Mouse (Mus musculus): Measurements from ENCODE around the gene Nav2. TPM values are rescaled to one million over a fixed set of nuclear protein-coding genes. Genes with fewer than 3 reads are reported as not detected.
A peak's percentile ranks its signal among the peaks of the same experiment; 100 is the strongest.

Nav2 gene
- polyA plus RNA-seq, 1 experiment from 2014 or later, result 5.8 TPM

DNA sequence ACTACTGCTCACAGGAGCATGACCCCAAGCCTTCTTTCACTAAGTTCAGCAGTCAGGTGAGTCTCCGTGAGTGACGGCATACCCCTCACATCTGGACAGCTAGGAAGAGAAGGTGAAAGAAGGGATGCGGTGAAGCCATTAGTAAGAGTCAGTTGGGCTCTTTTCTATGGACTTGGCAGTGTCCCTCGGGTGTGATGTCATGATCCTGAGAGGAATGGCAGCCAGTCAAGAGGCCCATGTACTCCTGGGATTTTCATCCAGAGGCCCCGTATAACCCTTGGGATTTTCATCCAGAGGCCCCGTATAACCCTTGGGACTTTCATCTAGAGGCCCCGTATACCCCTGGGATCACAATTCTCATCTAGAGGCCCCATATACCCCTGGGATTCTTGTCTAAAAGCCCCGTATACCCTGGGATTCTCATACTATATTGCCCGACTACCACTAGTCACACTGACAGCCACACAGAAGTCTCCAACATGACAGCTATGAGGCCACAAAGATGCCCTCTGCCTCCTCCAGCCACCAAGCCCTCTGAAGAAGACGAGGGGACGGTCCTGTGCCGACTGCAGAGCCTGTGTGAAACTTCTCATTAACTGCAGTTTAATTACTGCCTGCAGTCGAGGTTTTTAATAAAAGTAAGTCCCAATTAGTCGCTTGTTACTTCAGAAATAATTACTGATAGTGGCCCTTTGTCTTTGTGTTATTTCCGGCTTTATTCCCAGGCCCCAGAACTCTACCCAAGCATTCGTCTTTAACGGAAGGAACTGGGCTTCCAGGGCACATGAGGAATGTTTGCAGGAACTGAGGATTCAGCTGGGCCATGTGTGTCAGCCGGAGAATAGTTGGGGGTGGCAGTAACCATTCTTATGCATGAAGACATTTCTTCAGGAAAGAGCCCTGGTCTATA lies 251.4 kb downstream of the Nav2 start:
- 74% methylated on average over 18 of the region's 18 CpGs for WGBS
- Histone ChIP-seq H3K9me3 (ENCODE audit: control insufficient read depth) (no peaks in the 10 kb centered on the region), H3K36me3 (ENCODE audit: control insufficient read depth, insufficient read depth) (no peaks in the 10 kb centered on the region), H3K4me2 (replicated peaks; ENCODE audit: low read depth) (no peak overlapping the region), H3K27ac (ENCODE audit: low read depth, low read length) (no peak overlapping the region), H3K27me3 (replicated peaks; ENCODE audit: control insufficient read depth, insufficient read depth, low read length) (no peaks in the 10 kb centered on the region), H3K9ac (ENCODE audit: low read depth, low read length) (no peak overlapping the region), H3K4me3 (ENCODE audit: low read depth, low read length) (no peak overlapping the region), H3K4me1 (replicated peaks; ENCODE audit: control insufficient read depth, insufficient read depth, low read length) (no peaks in the 10 kb centered on the region)
- TF ChIP-seq CTCF (IDR thresholded peaks at IDR 0.05; ENCODE audit: low read depth), result no peak
- ATAC-seq, result no peak

DNA sequence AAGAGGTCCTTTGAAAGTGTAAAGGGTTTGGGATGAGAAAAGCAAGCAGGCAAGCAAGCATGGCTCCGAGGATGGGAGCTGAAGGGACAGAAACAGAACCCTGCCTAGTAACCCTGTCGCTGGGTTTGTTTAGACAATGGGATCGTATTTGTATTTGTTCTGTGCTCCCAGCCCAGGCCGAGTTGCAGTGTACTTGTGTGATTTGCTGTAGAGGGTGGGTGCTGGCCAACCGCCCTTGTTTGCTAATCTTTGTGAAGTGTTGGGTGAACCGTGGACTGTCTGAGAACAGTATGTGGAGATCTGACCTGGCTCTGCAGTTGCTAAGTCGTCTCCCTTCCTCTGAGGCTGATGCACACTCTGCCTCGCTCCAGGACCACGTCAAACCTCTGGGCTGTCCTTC lies 253.6 kb downstream of the Nav2 start:
- Histone ChIP-seq H3K36me3 (ENCODE audit: control insufficient read depth, insufficient read depth) (no peaks in the 10 kb centered on the region), H3K27me3 (replicated peaks; ENCODE audit: control insufficient read depth, insufficient read depth, low read length) (no peaks in the 10 kb centered on the region), H3K4me2 (replicated peaks; ENCODE audit: low read depth) (no peak overlapping the region), H3K9ac (ENCODE audit: low read depth, low read length) (no peak overlapping the region), H3K4me3 (ENCODE audit: low read depth, low read length) (no peak overlapping the region), H3K27ac (ENCODE audit: low read depth, low read length) (no peak overlapping the region), H3K9me3 (ENCODE audit: control insufficient read depth) (no peaks in the 10 kb centered on the region), H3K4me1 (replicated peaks; ENCODE audit: control insufficient read depth, insufficient read depth, low read length) (no peaks in the 10 kb centered on the region)
- 20% methylated on average over 9 of the region's 9 CpGs for WGBS
- no peak for ATAC-seq
- no peak for TF ChIP-seq CTCF (IDR thresholded peaks at IDR 0.05; ENCODE audit: low read depth)

DNA sequence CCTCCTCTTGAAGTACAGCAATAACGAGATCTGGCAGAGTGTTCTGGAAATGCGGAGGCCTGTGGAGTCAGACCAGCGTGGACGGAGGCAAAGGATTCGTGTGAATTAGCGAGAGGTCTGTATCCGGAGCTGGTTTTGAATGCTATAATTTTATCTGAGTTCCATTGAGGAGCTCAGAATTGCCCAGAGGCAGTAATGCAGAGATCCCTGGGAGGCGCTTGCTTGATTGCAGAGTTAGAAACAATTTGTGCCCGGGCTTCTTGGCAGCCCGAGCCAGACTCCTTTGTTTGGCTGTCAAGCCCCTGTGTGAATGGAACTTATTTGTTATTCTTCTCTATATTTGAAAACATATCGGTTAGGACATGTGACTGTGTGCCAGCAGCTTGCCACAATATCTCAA lies 255.3 kb downstream of the Nav2 start:
- no peaks in the 10 kb centered on the region for H3K4me1 ChIP-seq (replicated peaks; ENCODE audit: control insufficient read depth, insufficient read depth, low read length)
- H3K27me3 ChIP-seq (replicated peaks; ENCODE audit: control insufficient read depth, insufficient read depth, low read length), result no peaks in the 10 kb centered on the region
- H3K27ac ChIP-seq (ENCODE audit: low read depth, low read length), result no peak overlapping the region
- ATAC-seq, result no peak
- H3K4me3 ChIP-seq (ENCODE audit: low read depth, low read length), result no peak overlapping the region
- no peak overlapping the region for H3K9ac ChIP-seq (ENCODE audit: low read depth, low read length)
- no peak overlapping the region for H3K4me2 ChIP-seq (replicated peaks; ENCODE audit: low read depth)
- no peaks in the 10 kb centered on the region for H3K9me3 ChIP-seq (ENCODE audit: control insufficient read depth)
- H3K36me3 ChIP-seq (ENCODE audit: control insufficient read depth, insufficient read depth), result no peaks in the 10 kb centered on the region
- 81% methylated on average over 11 of the region's 11 CpGs for WGBS
- no peak for TF ChIP-seq CTCF (IDR thresholded peaks at IDR 0.05; ENCODE audit: low read depth)

DNA sequence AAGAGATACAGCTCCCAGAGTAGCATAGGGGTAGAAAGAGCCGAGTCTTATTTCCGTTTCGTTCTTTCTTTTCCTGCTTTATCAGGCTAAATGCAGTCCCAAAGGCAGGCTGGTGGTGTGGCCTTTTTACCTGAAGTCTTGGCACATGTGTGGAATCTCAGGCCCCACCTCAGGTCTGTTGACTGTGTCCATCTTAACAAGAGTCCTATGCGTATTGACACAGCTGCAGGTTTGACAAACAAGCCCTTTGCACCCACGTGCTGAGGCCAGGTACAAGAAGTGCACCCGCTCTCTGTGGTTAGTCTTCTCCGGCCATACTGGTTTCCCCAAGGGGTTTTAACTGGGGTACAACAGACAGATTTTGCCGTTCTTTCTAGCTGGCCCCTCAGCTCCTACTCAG lies 256.4 kb downstream of the Nav2 start:
- 42% methylated on average over 8 of the region's 8 CpGs for WGBS
- TF ChIP-seq CTCF (IDR thresholded peaks at IDR 0.05; ENCODE audit: low read depth), result no peak
- H3K27ac ChIP-seq (ENCODE audit: low read depth, low read length), result no peak overlapping the region
- no peak overlapping the region for H3K4me2 ChIP-seq (replicated peaks; ENCODE audit: low read depth)
- no peak overlapping the region for H3K9ac ChIP-seq (ENCODE audit: low read depth, low read length)
- H3K9me3 ChIP-seq (ENCODE audit: control insufficient read depth), result no peaks in the 10 kb centered on the region
- H3K36me3 ChIP-seq (ENCODE audit: control insufficient read depth, insufficient read depth), result no peaks in the 10 kb centered on the region
- H3K27me3 ChIP-seq (replicated peaks; ENCODE audit: control insufficient read depth, insufficient read depth, low read length), result no peaks in the 10 kb centered on the region
- H3K4me1 ChIP-seq (replicated peaks; ENCODE audit: control insufficient read depth, insufficient read depth, low read length), result no peaks in the 10 kb centered on the region
- ATAC-seq, result peak; percentile 87
- no peak overlapping the region for H3K4me3 ChIP-seq (ENCODE audit: low read depth, low read length)

DNA sequence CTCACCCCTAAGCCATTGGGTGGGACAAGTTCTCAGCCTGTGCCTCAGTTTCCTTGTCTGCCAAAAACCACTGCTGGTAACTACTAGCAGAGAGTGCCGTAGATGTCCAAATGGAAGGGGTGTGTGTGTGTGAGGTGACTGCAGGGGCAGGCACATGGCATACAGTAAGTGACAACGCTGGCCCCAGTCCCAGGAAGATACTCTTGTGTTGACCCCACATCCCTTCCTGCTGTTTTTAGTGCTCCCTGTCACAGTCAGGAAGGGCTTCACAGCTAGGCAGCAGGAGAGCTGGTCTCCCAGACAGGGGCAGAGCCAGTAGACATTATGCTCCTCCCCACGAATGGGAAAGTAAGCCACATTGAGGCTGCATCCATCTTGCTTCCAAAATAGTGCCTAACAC lies 264.4 kb downstream of the Nav2 start:
- Histone ChIP-seq H3K9me3 (ENCODE audit: control insufficient read depth) (no peaks in the 10 kb centered on the region), H3K4me1 (replicated peaks; ENCODE audit: control insufficient read depth, insufficient read depth, low read length) (no peaks in the 10 kb centered on the region), H3K4me2 (replicated peaks; ENCODE audit: low read depth) (no peak overlapping the region), H3K27ac (ENCODE audit: low read depth, low read length) (no peak overlapping the region; the same call in 1 of the 2 replicates), H3K36me3 (ENCODE audit: control insufficient read depth, insufficient read depth) (no peaks in the 10 kb centered on the region), H3K4me3 (ENCODE audit: low read depth, low read length) (no peak overlapping the region), H3K27me3 (replicated peaks; ENCODE audit: control insufficient read depth, insufficient read depth, low read length) (no peaks in the 10 kb centered on the region), H3K9ac (ENCODE audit: low read depth, low read length) (no peak overlapping the region)
- 70% methylated on average over 3 of the region's 3 CpGs for WGBS
- ATAC-seq, result no peak
- no peak for TF ChIP-seq CTCF (IDR thresholded peaks at IDR 0.05; ENCODE audit: low read depth)

DNA sequence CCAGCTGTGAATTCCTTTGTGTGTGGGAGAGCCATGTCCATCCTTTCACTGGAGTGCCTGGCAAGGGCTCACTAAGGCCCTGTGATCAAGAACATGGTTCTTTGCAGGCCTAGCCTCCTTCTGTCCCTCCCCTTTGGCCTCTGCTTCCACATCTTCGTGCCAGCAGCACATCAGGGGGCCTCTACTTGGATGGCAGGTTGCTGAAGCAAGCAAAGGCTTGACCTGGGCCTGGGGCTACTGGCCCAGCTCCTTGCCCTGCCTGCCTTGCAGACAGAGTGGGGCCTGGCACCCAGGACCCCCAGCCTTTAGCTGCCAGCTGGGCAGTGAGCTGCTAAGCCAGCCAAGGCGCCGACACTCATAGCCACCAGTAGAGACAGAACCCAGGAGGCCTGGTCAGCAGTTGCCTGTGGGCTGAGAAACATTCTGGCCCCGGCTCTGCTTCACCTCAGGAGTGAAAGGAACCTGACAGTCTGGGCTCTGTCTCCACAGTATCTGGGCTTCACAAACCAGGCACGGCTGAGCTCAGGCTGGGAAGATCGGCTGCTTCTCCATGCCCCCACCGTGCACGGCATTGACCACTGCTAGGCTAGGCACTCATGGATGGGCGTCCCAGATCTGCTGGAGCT lies 267.4 kb downstream of the Nav2 start:
- H3K9ac ChIP-seq (ENCODE audit: low read depth, low read length), result no peak overlapping the region
- no peak for ATAC-seq
- no peak overlapping the region for H3K4me3 ChIP-seq (ENCODE audit: low read depth, low read length)
- no peaks in the 10 kb centered on the region for H3K9me3 ChIP-seq (ENCODE audit: control insufficient read depth)
- TF ChIP-seq CTCF (IDR thresholded peaks at IDR 0.05; ENCODE audit: low read depth), result no peak
- no peaks in the 10 kb centered on the region for H3K4me1 ChIP-seq (replicated peaks; ENCODE audit: control insufficient read depth, insufficient read depth, low read length)
- H3K27ac ChIP-seq (ENCODE audit: low read depth, low read length), result no peak overlapping the region
- 85% methylated on average over 9 of the region's 9 CpGs for WGBS
- H3K4me2 ChIP-seq (replicated peaks; ENCODE audit: low read depth), result no peak overlapping the region
- no peaks in the 10 kb centered on the region for H3K27me3 ChIP-seq (replicated peaks; ENCODE audit: control insufficient read depth, insufficient read depth, low read length)
- no peaks in the 10 kb centered on the region for H3K36me3 ChIP-seq (ENCODE audit: control insufficient read depth, insufficient read depth)

Measured in intestine, postnatal 0 days (tissue).